Mouse (Mus musculus) erythroblast, embryonic 14.5 days (primary cell): ENCODE data around the gene Polr1b.

Experiments
- GATA1 ChIP-seq: IDR thresholded peaks from 2 replicates; pipeline ENCODE4 v1.6.1; 2012; ENCODE audit warnings: low read length, inconsistent platforms, mixed read lengths
- TAL1 ChIP-seq: IDR thresholded peaks from 3 replicates; pipeline ENCODE4 v1.6.1; 2012; ENCODE audit warnings: low read length, inconsistent platforms, mixed read lengths

DNA sequence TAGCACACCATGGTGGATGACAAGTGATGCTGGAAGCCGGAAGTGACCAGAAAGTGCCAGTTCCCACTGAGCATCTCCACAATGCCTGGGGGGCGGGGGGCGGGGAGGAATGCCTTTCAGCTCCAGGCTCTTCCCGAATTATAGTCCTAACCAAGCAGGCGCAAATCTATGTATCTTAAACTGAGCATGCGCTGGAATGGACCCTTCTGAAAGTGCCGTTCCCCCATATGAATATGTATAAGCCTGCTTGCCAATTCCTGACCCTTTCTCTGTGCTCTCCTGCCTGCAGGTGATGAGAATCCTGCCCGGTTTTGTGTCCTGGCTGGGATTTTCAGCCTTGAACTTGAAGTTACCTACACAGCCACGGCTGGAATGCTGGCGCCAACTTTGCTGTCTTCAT lies 72.6 kb downstream of the Polr1b start:
- no peak for TF ChIP-seq GATA1
- TF ChIP-seq TAL1: no peak
